Mouse (Mus musculus) liver, embryonic 14.5 days (tissue): Measurements from ENCODE around the gene Prkci.

ENCODE experiments used
- CTCF ChIP-seq: IDR thresholded peaks from 2 replicates; pipeline ENCODE4 v1.5.1; 2016; ENCODE audit warnings: antibody characterized with exemption, low read depth, control low read depth
- EP300 ChIP-seq: IDR thresholded peaks from 2 replicates; pipeline ENCODE4 v1.6.1; 2016; ENCODE audit warnings: antibody characterized with exemption, low read depth

DNA sequence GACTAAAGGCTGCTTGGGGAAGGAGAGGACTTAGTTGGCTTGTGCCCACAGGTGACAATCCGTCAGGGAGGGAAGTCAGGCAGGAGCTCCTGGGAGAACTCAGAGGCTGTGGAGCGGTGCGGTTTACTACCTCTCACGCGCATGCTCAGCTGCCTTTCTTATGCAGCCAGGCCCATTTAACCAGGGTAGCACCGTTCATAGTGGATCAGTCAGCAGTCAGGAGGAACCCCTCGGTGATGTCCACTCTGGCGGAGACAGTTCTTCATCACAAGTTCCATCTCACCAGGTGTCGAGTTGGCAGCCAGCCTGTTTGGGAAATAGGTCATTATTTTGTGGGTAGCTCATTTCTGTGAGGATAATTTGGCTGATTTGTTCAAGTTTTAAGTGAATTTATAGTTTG lies 36.1 kb downstream of the Prkci start:
- TF ChIP-seq CTCF = no peak
- no peak for TF ChIP-seq EP300
